Mouse (Mus musculus): ENCODE results near the gene Ntn1.

Gene Ntn1

GRCm38 (mm10) chr11:68404185-68404584, 3.6 kb upstream of the Ntn1 start:
- peak; percentile 40 to 49 for DNase-seq

GRCm38 (mm10) chr11:68401428-68401827, 805 bp upstream of the Ntn1 start:
- DNase-seq, result no peak

- DNase-seq, result peak in 1 of 2 experiments; percentile 21
Measured at GRCm38 (mm10) chr11:68400021-68400671, 477 bp downstream of the Ntn1 start.

GRCm38 (mm10) chr11:68399548-68400020, 1.0 kb downstream of the Ntn1 start:
- no peak for DNase-seq

GRCm38 (mm10) chr11:68398891-68399547, 1.6 kb downstream of the Ntn1 start:
- DNase-seq, result no peak

GRCm38 (mm10) chr11:68395546-68395945, 5.1 kb downstream of the Ntn1 start:
- no peak for DNase-seq

GRCm38 (mm10) chr11:68394749-68395148, 5.9 kb downstream of the Ntn1 start:
- DNase-seq, result no peak

- no peak for DNase-seq
Measured at GRCm38 (mm10) chr11:68393897-68394490, 6.6 kb downstream of the Ntn1 start.

GRCm38 (mm10) chr11:68390381-68391287, 10.0 kb downstream of the Ntn1 start:
- DNase-seq, result no peak

GRCm38 (mm10) chr11:68389621-68390020, 11.0 kb downstream of the Ntn1 start:
- no peak for DNase-seq

- DNase-seq, result no peak
Measured at GRCm38 (mm10) chr11:68388655-68389015, 12.0 kb downstream of the Ntn1 start.

- DNase-seq, result no peak
Measured at GRCm38 (mm10) chr11:68387971-68388654, 12.5 kb downstream of the Ntn1 start.

GRCm38 (mm10) chr11:68387441-68387760, 13.2 kb downstream of the Ntn1 start:
- DNase-seq, result no peak

- peak; percentile 37 to 39 for DNase-seq
Measured at GRCm38 (mm10) chr11:68386589-68387440, 13.8 kb downstream of the Ntn1 start.

- DNase-seq, result peak; percentile 23 to 26
Measured at GRCm38 (mm10) chr11:68385921-68386588, 14.6 kb downstream of the Ntn1 start.

GRCm38 (mm10) chr11:68385021-68385821, 15.4 kb downstream of the Ntn1 start:
- DNase-seq, result peak in 1 of 2 experiments; percentile 43

- DNase-seq, result no peak
Measured at GRCm38 (mm10) chr11:68384592-68385020, 16.0 kb downstream of the Ntn1 start.

- DNase-seq, result no peak
Measured at GRCm38 (mm10) chr11:68384131-68384530, 16.5 kb downstream of the Ntn1 start.

- DNase-seq, result no peak
Measured at GRCm38 (mm10) chr11:68383519-68383918, 17.1 kb downstream of the Ntn1 start.

GRCm38 (mm10) chr11:68381833-68382232, 18.8 kb downstream of the Ntn1 start:
- DNase-seq, result no peak
